11 mouse cellular contexts compared by ENCODE assay signal in genomic region chr11:74402126-74402525, GRCm38 (mm10). TPM values are rescaled to one million over a fixed set of nuclear protein-coding genes. Genes with fewer than 3 reads are reported as not detected.
DNase-seq lines count a peak whose midpoint lies in the region; ATAC-seq and TF ChIP-seq lines count a peak whose summit lies in the region.
"Had no signal": no experiment of that assay in that cellular context is flagged by ENCODE, and none has a peak within 500 bp of the region (broad histone marks: within the 10 kb centered on the region; RNA-seq: fewer than 3 reads in every experiment).

No protein-coding gene starts in this region.

- H3K27me3 ChIP-seq in hindbrain, embryonic 10.5 days (ENCODE audit: insufficient read depth, poor library complexity, severe bottlenecking) = no peaks in the 10 kb centered on the region
- no peaks in the 10 kb centered on the region for H3K27me3 ChIP-seq in hindbrain, embryonic 11.5 days (ENCODE audit: control insufficient read depth, insufficient read depth, low read length)
- no peaks in the 10 kb centered on the region for H3K27me3 ChIP-seq in spleen, adult 2 months (ENCODE audit: control insufficient read depth, insufficient read depth, low read length)

- TF ChIP-seq POLR2A in spleen, adult 2 months (IDR thresholded peaks at IDR 0.05; ENCODE audit: low read depth, low read length) = no peak

- ATAC-seq in hindbrain, embryonic 11.5 days (ENCODE audit: low FRiP score) = no peak

- peak; percentile 27; the same call in 1 of the 2 replicates for TF ChIP-seq CTCF in spleen, adult 2 months (IDR thresholded peaks at IDR 0.05; ENCODE audit: extremely low read depth, insufficient read depth, insufficient read length, insufficient replicate concordance)

- peak; percentile 25 for DNase-seq in hindbrain, embryonic 10.5 days (ENCODE audit: low spot score)
- DNase-seq in hindbrain, embryonic 11.5 days (ENCODE audit: low spot score) = no peak
- DNase-seq in spleen, adult 2 months (ENCODE audit: low read depth in 1 of 2, low spot score in 2 of 2) = no peak
- DNase-seq in spleen, postnatal 36 days (ENCODE audit: low spot score in 2 of 2) = no peak
- DNase-seq in induced T-regulatory cell, adult 2 months (ENCODE audit: low read depth) = peak; percentile 40
- no peak for DNase-seq in T-cell, adult 2 months (ENCODE audit: low spot score)
- DNase-seq in B cell, adult 2 months = no peak
- no peak for DNase-seq in urinary bladder, postnatal 36 days (ENCODE audit: low spot score in 2 of 2)
- DNase-seq: adrenal gland, postnatal 25 days; gastrocnemius, postnatal 25 days had no signal

- H3K27ac ChIP-seq in hindbrain, embryonic 10.5 days = no peak overlapping the region
- no peak overlapping the region for H3K27ac ChIP-seq in hindbrain, embryonic 11.5 days (ENCODE audit: low read depth, low read length)
- no peak overlapping the region for H3K27ac ChIP-seq in spleen, adult 2 months (ENCODE audit: insufficient read depth, low read length)
- H3K27ac ChIP-seq: limb, embryonic 12.5 days had no signal

- no peak overlapping the region for H3K4me2 ChIP-seq in hindbrain, embryonic 11.5 days (replicated peaks; ENCODE audit: low read depth, low read length)
- H3K4me2 ChIP-seq: limb, embryonic 12.5 days had no signal

- no peak overlapping the region for H3K4me3 ChIP-seq in hindbrain, embryonic 10.5 days
- no peak overlapping the region for H3K4me3 ChIP-seq in hindbrain, embryonic 11.5 days (ENCODE audit: low read depth, low read length)
- no peak overlapping the region for H3K4me3 ChIP-seq in spleen, adult 2 months (ENCODE audit: extremely low read depth, insufficient read depth, insufficient read length)
- H3K4me3 ChIP-seq: limb, embryonic 12.5 days had no signal

- H3K9ac ChIP-seq in hindbrain, embryonic 11.5 days (ENCODE audit: low read depth, low read length) = no peak overlapping the region
- H3K9ac ChIP-seq: limb, embryonic 12.5 days had no signal

- H3K9me3 ChIP-seq in hindbrain, embryonic 10.5 days = no peaks in the 10 kb centered on the region
- no peaks in the 10 kb centered on the region for H3K9me3 ChIP-seq in hindbrain, embryonic 11.5 days (ENCODE audit: control insufficient read depth, low read length)
- H3K9me3 ChIP-seq: limb, embryonic 12.5 days had no signal

- WGBS in hindbrain, embryonic 10.5 days = 44% methylated on average over 2 of the region's 2 CpGs
- WGBS in hindbrain, embryonic 11.5 days = 53% methylated on average over 2 of the region's 2 CpGs
- WGBS in spleen, adult 2 months = 36% methylated on average over 2 of the region's 2 CpGs

- no peaks in the 10 kb centered on the region for H3K36me3 ChIP-seq in hindbrain, embryonic 10.5 days
- H3K36me3 ChIP-seq in hindbrain, embryonic 11.5 days (ENCODE audit: control insufficient read depth, insufficient read depth, low read length) = no peaks in the 10 kb centered on the region
- no peaks in the 10 kb centered on the region for H3K36me3 ChIP-seq in spleen, adult 2 months (ENCODE audit: control insufficient read depth, insufficient read depth, low read length)
- H3K36me3 ChIP-seq: limb, embryonic 12.5 days had no signal

- peaks cover 13% of the 10 kb centered on the region for H3K4me1 ChIP-seq in hindbrain, embryonic 10.5 days (replicated peaks)
- no peaks in the 10 kb centered on the region for H3K4me1 ChIP-seq in hindbrain, embryonic 11.5 days (replicated peaks; ENCODE audit: control insufficient read depth, insufficient read depth, low read length)
- H3K4me1 ChIP-seq in spleen, adult 2 months (ENCODE audit: control insufficient read depth, insufficient read depth, insufficient read length) = no peaks in the 10 kb centered on the region
- H3K4me1 ChIP-seq: limb, embryonic 12.5 days had no signal

RNA-seq across cellular contexts. Expression of gene Olfr412, which starts 40.3 kb away (rescaled TPM):
- not detected in 2 replicates for polyA plus RNA-seq in hindbrain, embryonic 10.5 days (2016; fragmentation: Nextera tagmentation; extraction: Ambion mirVana)
- polyA plus RNA-seq in hindbrain, embryonic 11.5 days (2014; fragmentation: Nextera tagmentation; extraction: Ambion mirVana) = not detected in 2 replicates
- polyA plus RNA-seq in spleen, adult 2 months (2012; rRNA removed) = not detected in 2 replicates
- polyA plus RNA-seq: limb, embryonic 12.5 days had no signal

RNA-seq across cellular contexts. Expression of gene Olfr411, which starts 49.7 kb away (rescaled TPM):
- not detected in 2 replicates for polyA plus RNA-seq in hindbrain, embryonic 10.5 days (2016; fragmentation: Nextera tagmentation; extraction: Ambion mirVana)
- not detected in 2 replicates for polyA plus RNA-seq in hindbrain, embryonic 11.5 days (2014; fragmentation: Nextera tagmentation; extraction: Ambion mirVana)
- polyA plus RNA-seq in spleen, adult 2 months (2012; rRNA removed) = not detected in 2 replicates
- polyA plus RNA-seq: limb, embryonic 12.5 days had no signal

Comparison
In these comparisons a context has a peak if more than half of its experiments do, and no peak if none do; other contexts are left out.
1. DNase-seq: peak in hindbrain, embryonic 10.5 days (single experiment) and induced T-regulatory cell, adult 2 months (single experiment); none in hindbrain, embryonic 11.5 days (single experiment), spleen, adult 2 months (0 of 2), spleen, postnatal 36 days (0 of 2), T-cell, adult 2 months (single experiment), B cell, adult 2 months (0 of 2) and urinary bladder, postnatal 36 days (0 of 2).